Mouse (Mus musculus) retina, embryonic 14.5 days (tissue): ENCODE measurements around the gene Snx25.
A peak's percentile ranks its signal among the peaks of the same experiment; 100 is the strongest.

ENCODE experiments used
- DNase-seq: peaks from one replicate; pipeline ENCODE4 v3.0.0-alpha.2; 2015; ENCODE audit warnings: low spot score

Snx25 gene

GRCm38 (mm10) chr8:46010746-46011680 lies 140.9 kb downstream of the Snx25 start:
- DNase-seq, result peak; percentile 69

- no peak for DNase-seq
Measured at GRCm38 (mm10) chr8:46010306-46010705, 141.7 kb downstream of the Snx25 start.

GRCm38 (mm10) chr8:46007050-46007672 lies 144.8 kb downstream of the Snx25 start:
- no peak for DNase-seq

- no peak for DNase-seq
Measured at GRCm38 (mm10) chr8:46005596-46005995, 146.4 kb downstream of the Snx25 start, which contains the start of gene Ankrd37. Gene Ankrd37 (minus strand): TSS chr8:46005707.

GRCm38 (mm10) chr8:45999784-46000705 lies 151.9 kb downstream of the Snx25 start:
- peak; percentile 99 for DNase-seq

GRCm38 (mm10) chr8:45999138-45999783 lies 152.7 kb downstream of the Snx25 start, which contains the start of gene Lrp2bp:
Gene Lrp2bp (plus strand): TSS chr8:45999303.
- peak; percentile 15 for DNase-seq

- no peak for DNase-seq
Measured at GRCm38 (mm10) chr8:45998228-45998627, 153.7 kb downstream of the Snx25 start.

GRCm38 (mm10) chr8:45995576-45995975 lies 156.4 kb downstream of the Snx25 start:
- DNase-seq, result no peak

GRCm38 (mm10) chr8:45994111-45994510 lies 157.8 kb downstream of the Snx25 start:
- peak; percentile 13 for DNase-seq

GRCm38 (mm10) chr8:45990631-45991310 lies 161.2 kb downstream of the Snx25 start:
- DNase-seq, result no peak

GRCm38 (mm10) chr8:45988189-45988588 lies 163.8 kb downstream of the Snx25 start:
- DNase-seq, result no peak

GRCm38 (mm10) chr8:45986665-45987064 lies 165.3 kb downstream of the Snx25 start:
- no peak for DNase-seq
